Mouse (Mus musculus) spleen, adult 18-20 months (tissue): ENCODE measurements around the gene Kctd21.
A peak's percentile ranks its signal among the peaks of the same experiment; 100 is the strongest.

Experiments used
- DNase-seq, 2 experiments: peaks; one replicate each; pipeline ENCODE4 v3.0.0; 2022; ENCODE audit warnings: mixed read lengths in 2 of 2

Gene Kctd21

DNA sequence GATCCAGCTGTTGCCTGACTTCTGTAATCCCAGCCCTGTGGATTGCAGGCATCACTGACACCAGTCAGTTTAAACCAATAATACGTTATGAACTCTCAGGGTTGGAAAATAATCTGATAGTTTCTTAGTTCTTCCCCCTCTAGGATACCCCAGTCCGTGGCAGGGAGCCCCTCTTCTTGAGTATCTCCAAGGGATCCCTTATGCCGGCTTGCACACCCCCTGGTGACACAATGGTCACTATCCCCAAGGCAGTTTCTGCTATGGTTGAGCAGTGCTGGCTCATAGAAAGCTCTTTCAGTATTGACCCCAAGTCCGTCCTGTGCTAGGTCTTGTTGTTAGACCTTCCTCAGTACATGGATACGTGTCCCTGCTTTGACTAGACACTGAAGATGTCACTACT lies 16.7 kb downstream of the Kctd21 start:
- no peak for DNase-seq

DNA sequence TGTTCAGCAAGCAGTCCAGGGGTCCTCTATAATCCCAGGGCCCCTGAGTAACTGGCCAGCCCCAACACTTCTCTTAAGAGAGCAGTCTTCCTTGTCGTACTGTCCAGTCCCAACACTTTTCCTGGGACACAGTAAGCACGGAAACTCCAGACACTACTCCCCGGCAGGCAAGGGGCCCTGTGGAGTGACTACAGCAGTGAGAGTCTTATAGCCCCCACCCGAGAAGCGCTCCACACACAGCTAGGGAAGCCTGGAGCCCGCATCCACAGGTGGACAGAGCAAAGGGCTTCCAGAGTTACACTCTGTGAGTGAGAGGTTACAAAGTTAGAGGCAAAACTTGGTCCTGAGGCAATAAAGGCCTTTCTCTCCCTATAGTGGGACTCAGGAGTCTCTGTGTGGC lies 17.3 kb downstream of the Kctd21 start:
- DNase-seq, result no peak

DNA sequence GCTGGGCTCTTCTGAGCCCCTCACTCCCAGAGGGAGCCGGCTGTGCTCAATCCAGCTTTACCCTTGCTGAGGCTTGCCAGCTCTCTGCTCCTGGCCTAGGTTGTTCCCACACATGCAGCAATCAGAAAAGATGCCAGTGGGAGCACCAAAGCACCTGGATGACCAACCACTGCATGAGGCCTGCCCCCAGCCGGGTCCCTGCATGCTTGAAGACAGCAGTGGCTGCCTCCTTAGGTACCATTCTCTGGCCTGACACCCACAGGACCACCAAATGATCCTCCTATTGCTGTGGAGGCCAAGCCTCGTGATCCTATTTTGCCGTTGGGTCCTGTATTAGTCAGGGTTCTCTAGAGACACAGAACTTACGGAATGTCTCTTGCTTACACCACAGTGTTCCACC lies 18.8 kb downstream of the Kctd21 start:
- DNase-seq, result no peak

DNA sequence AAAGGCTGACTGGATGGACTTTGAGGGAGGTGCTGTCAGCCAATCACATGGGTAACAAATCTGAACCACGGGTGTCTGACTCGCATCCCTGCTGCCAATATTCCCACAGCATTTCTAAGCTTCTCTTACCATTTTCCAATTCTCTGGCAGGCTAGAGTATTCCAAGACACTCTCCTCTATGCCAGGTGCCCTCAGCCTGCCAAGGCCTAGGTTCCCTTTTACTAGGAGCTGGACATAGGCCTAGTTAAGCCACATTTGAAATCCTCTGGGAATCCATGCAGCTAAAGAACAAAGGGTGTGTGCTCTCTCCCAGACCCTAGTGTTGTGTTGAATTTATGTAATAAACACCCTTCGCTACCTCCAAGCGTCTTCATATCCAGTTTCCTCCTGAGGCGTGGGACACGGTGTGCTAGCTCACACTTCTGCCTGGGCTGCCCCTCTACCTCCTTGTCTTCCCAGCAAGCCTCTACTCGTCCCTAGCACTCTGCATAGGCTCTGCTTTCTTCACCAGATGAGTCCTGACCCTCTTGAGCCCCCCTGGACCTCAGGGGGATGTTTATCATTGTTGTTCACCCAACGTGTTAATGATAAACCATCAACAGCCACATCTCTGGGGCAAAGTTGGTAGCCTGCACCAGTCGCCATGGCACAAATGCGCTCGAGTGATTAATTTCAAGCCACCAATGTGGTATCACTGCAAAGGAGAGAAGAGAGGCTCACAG lies 19.8 kb downstream of the Kctd21 start:
- no peak for DNase-seq

DNA sequence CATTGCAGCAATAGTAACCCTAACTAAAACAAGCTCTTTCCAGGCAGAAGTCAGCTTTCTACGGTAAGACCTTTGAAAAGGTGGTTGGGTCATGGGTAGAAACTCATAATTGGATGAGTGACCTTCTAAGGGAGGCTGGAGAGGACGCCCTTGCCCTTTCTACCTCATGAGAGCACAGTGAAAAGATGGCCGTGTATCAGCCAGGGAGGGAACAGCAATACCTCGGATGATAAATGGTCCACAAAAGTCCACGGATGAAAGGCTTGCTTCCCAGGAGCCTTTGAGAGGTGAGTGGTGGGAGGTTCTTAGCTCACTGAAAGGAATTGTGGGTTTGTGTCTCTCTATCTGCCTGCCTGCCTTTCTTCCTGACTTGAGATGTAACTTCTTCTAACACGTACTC lies 21.2 kb downstream of the Kctd21 start:
- no peak for DNase-seq

DNA sequence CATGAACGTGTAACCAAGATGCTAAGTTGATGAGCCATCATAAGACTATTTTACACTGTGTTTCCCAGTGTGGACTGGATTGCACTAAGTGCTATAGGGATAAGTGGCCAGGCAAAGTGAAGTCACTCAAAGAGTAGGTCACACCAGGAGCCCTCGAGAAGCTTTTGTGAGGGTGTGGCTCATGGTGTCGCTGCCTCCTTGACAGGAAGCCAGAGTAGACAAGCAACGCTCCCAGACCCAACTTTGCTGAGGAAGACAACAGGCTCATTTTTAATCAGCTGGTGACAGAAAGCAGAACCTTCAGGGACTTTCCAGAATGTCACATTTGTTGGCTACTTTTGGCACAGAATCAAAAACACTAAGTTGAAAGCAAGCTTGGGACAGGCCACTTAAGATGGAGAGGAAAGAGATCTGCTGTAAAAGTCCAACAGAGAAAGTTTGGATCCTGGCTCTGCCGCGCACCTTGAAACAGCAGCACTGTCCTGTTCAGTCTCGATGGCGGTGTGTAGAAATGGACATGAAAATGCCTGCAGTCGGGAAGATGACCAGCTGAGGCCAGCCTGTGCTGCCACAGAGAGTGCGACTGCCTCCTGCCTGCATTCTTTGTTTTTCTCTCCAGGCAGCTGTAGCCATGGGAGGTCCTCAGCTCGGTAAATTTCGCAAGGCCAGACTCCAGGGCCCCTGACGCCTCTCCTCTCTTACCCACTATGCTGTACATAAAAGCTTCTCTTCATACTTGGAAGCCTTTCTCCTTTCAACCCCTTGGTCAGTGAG lies 23.1 kb downstream of the Kctd21 start:
- DNase-seq, result peak in 1 of 2 experiments; percentile 15

DNA sequence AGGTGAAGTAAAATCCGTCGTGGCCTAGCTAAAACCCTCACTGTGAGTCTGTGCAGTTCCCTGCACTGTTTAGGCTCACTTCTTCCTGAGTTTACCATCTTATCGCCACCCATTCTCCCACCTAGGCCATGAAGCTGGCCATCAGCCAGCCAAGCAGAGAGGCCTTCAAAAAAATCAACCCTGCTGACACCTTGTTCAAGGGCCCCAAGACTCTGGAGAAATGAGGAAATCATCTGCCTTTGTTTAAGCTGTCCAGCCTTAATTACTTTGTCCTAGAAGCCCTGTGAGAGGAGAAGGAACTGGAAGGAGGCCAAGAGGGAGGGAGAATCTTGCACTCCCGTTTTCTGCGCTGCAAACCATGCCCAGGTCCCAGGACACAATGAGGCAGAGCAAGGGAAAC lies 24.1 kb downstream of the Kctd21 start:
- no peak for DNase-seq

DNA sequence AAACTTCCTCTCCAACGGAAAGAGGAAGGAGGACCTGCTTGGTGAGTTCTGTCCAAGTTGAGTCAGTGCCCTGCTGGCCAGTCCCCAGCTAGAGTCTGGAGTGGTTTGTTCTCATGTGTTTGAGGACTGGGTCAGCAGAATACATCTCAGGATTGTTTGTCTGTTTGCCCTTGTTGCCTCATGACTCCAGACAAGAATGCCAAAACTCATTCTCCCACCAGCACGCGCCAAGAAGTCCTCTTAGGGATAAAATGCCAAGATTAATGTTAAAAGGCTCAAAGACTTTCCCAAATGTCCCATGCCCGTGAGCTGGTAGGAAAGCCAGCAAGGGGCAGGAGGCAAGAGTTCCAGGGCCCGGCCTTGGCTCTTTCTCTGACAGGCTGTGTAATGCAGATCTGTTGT lies 24.7 kb downstream of the Kctd21 start:
- DNase-seq, result no peak

DNA sequence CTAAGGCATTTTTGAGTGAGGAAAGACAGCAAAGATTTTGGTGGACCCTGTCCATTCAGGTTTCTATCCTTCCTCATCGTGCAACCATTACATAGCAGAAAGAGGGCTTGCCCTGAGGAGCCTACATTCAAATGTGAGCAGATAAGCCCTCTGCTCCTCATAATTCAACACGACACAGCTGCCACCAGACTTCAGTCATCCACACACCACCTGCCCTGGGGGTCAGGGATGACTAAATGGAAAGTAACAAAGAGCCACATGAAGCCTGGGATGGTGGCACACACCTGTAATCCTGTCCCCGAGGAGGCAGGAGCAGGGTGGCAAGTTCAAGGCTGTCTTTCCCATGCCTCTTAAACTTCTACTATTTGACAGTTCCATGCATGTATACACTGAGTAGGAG lies 25.7 kb downstream of the Kctd21 start:
- no peak for DNase-seq

DNA sequence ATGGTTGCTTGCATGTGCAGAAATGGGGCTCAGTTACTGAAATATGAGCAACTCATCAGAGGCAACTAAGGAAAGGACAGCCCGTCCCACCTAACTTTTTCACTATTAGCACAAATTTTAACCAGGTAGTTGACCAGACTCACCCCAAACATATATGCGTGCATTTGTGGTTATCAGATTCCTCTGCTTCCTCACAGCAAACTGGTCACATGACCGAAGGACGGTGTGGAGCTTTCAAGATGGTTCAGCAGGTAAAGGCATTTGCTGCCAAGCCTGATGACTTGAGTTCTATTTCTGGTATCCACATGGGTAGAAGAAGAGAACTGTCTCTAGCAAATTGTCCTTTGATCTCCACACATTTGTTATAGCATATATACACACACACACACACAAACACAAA lies 26.2 kb downstream of the Kctd21 start:
- no peak for DNase-seq

DNA sequence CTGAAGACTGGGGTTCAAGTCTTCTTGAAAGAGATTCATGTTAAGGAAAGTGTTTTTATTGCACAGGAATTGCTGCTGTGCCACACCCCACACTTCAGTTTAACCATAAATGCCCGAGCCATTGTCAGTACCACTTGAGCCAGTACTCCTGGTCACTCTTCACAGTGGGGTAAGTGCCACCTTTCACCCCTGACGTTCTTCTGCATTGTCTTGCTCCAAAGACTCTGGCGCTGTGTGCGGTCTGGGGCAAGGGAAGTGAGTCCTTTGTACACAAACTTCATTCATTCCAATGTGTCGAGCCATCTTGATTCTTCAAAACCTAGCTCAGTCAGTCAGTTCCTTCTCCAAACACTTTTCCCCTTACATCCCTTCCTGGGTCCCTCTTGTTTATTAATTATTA lies 28.0 kb downstream of the Kctd21 start:
- no peak for DNase-seq

DNA sequence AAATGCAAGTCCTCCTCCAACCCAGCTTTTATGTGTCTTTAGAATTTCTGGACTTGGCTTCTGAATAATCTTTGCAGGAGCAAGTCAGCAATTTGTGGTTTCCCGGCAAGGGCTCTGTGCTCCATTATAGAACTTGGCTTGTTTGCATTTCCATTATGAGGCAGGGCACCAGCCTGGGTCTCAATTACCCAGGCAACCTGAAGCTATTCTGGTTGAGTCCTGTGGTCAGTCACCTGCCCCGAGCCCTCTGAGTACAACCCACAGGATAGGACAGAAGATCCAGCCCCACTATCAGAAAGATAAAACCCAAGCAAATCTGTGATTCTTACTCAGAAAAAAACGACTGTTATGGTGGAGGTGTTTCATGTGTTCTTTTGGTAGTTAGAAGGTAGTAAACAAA lies 28.8 kb downstream of the Kctd21 start:
- DNase-seq, result no peak

DNA sequence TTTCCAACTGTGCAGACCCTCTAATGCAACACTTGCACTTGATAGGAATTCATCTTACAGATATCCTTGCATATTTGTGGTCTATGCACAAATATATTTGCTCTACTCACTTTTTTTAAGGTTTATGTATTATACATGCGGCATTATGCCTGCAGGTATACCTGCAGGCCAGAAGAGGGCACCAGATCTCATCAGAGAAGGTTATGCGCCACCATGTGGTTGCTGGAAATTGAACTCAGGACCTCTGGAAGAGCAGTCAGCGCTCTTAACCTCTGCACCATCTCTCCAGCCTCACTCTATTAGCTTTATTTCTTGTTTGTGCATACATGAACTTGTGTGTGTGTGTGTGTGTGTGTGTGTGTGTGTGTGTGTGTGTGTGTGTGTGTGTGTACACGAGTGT lies 29.3 kb downstream of the Kctd21 start:
- peak in 1 of 2 experiments; percentile 41 for DNase-seq

DNA sequence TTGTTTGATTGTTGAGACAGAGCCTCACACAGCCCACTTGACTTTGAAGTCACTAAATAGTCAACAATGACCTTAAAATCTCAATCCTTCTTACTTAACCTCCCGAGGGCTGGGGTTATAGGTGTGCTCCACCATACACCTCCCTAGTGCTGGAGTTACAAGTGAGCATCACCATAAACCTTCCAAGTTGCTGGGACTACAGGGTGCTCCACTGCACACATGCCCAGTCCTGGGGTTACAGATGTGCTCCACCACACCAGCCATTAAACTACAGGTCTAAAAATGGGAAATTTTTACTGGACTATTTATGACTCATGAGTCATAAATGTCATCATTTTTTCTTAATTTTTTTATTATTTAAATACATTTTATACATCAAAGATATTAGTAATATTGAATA lies 33.8 kb downstream of the Kctd21 start:
- DNase-seq, result no peak

DNA sequence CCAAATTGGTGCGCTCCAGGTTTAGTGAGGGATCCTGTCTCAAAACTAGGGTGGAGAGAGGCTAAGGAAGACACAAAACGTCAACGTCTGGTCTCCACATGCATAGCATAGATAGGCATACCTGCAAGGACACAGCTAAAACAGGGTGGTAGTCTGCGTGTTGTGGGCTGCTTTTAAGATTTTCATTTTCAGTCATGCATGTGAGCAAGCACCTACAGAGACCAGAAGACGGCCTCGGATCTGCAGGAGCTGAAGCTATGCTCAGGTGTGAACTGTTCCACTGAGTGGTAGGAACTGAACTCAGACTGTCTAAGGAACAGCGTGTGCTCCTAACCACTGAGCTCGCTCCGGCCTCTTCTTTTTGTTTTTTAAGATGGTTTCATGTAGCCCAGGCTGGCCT lies 43.0 kb downstream of the Kctd21 start:
- DNase-seq, result no peak

DNA sequence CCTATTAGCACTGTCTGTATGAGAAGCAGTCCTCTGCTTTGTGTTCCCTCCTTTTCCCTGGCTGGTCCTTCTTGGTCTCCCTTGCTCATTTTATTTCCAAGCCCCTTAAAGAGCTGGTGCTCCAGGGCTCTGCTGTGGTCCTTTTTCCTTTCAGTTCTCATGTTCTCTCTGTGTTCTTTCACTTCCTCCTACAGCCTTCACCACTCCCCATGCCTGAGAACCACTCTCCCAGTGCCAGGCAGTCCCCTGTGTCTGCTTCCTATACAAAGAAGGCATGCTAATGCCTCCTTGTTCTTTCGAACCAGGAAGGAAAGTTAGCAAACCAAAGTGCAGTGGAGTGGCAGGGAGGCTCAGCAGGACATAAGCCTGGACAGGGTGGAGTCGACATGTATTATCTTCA lies 43.8 kb downstream of the Kctd21 start:
- no peak for DNase-seq

DNA sequence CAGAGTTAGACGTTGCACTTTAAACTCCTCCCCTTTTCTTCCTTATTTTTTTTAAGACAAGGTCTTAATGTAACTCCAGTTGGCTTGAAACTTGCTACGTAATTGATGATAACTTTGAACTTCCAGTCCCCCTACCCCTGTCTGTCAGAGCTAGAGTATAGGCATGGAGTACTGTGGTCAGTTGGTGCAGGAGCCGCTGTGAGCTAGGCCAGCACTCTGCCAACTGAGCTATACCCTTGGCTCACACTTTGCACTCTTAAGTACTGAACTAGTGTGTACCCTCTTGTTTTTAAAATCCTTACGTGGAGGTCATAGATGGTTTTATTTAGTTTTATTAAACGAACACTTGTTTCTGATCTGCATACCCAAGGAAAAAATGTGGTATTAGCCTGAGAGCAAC lies 47.2 kb downstream of the Kctd21 start:
- no peak for DNase-seq

DNA sequence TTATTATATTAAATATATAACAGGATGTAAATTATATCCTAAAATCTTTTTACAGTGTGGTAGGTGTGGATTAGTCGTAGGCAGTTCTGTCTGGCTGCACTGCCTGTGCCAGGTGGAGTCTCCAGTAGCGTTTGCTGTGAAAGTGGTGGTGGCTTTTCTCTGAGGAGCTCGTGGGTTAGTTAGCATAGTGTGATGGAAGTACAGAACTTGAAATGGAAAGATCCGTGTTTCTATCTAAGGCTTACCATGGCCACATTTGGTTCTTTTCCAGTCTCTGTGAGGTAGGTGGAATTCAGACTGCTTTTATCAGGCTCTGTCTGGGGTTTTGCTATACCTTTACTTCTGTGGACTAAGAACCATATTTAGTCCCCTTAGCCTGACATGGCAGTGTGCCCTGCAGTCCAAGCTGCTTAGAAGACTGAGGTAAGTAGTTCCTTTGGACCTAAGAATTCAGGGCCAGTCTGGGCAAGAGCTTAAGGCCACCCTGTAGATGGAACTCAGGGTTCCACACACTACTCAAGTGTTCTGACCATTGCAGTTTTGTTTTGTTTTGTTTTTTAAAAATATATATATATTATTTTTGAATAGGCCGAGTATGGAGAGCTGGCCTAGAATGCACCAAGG lies 48.5 kb downstream of the Kctd21 start:
- no peak for DNase-seq

DNA sequence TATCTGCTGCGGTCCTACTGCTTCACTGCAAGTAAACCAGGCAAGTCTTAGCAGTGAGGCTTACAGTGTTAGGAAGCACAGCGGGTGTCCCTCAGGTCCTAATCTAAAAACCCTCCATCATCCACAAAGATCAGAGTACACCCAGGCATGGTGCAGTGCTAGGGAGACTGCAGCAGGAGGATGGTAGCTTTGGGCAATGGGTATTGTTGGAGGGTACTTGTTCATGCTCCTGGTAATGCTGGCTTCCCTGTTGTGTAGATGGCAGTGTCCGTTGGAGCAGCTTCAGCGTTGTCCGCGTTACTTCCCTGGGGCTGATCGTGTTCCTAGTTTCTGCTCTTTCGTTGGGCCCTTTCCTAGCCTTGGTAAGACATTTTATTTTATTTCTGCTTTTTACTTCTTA lies 50.5 kb downstream of the Kctd21 start:
- DNase-seq, result no peak

DNA sequence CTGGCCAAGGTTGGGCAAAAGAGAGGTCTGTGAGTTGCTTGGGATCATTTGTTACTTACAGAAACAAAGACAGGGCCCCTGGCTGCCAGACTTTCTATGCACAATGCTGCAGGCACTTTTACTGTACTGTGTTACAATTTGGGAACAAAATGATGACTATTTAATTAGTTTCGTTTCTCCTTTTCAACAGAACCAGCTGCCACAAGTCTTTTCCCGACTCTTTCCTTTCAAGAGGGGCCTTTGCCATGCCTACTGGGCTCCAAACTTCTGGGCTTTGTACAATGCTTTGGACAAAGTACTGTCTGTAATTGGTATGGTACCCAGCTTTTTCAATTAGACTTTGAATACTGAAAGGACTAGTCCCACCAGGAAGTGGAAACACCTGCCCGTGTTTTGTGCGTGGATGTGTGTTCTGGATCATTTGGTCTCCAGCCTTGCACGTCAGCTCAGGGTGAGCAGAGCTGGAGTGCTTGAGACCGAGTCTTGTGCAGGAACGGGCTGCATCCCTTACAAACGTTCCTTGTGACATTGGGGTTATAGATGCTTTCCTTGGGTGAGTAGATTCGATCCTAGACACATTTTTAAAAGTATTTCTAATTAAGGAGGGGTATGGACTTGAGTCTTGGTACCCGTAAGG lies 51.5 kb downstream of the Kctd21 start:
- DNase-seq, result no peak

DNA sequence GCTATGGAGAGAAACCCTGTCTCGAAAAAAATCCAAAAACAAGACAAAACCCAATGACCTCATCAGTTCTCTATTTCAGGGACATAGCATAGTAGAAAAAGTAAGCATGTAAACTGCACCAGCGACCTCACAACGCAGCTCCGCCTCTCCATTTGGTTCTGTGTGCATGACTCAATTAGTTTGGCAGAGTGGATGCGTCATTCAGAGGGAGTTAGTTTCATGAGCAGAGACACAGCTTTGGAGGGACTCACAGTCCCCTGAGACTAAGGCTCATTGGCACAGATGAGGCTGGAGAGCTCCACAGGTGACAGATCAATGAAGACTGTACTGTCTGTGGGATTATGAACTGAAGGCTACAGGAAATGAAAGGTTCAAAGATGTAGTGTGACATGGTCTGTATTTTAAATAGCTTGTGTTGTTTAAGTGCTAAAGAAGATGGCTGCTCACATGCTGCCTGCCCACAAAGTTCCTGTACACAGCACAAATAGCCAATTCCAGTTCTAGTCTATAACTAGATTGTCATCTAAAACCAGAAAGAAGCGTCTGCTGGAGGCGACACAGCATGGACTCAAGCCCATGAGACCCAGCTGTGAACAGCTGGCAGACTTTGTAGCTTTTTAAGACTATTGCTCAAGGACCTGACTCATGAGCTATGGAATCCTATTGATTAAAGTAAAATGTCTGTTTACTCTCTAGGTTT lies 54.1 kb downstream of the Kctd21 start:
- no peak for DNase-seq

DNA sequence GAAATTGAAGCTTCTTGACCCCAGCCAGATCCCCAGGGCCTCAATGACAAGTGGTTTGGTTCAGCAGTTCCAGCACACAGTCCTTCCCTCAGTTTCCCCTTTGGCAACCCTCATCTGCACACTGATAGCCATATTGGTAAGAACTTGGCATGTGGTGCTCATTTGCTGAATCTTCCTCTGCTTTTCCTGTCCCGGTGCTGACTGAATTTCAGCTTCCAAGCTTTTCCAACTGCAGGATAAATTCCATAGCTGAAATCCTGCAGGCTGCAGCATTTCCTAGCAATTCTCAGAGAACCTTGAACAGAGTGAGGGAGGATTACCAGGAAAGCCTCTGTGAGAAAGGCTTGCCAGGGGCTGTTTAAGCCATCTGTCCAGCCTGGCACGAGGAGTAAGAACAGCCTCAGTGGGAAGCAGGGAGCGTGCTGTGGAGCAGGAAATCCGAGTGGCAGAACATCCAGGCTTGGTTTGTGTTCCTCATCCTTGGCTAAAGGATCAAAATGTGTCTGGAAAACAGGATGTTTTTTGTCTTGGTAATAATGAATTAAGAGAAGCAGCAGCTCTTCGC lies 54.8 kb downstream of the Kctd21 start:
- DNase-seq, result no peak
